Mouse (Mus musculus) limb, embryonic 12.5 days (tissue): ENCODE data around the gene Sgms1. TPM values are rescaled to one million over a fixed set of nuclear protein-coding genes. Genes with fewer than 3 reads are reported as not detected.

ENCODE experiments used
- ATAC-seq: fragments of 200-750 bp; cut with Nextera tagmentation; 2 replicates; pipeline ENCODE4 v1.8.0; 2017; ENCODE audit warnings: low read depth, moderate TSS enrichment; ENCODE audit not compliant: insufficient number of reproducible peaks, insufficient read depth, low FRiP score, low TSS enrichment
- H3K27ac ChIP-seq: fragments of 300-500 bp; sonication (generic); 2 replicates; pipeline ENCODE4 v1.5.1; 2016; ENCODE audit warnings: mild to moderate bottlenecking, moderate library complexity
- H3K27me3 ChIP-seq: fragments of 300-500 bp; sonication (generic); 2 replicates; pipeline ENCODE4 v1.6.1; 2016; ENCODE audit warnings: mild to moderate bottlenecking, moderate library complexity
- H3K36me3 ChIP-seq: fragments of 300-500 bp; sonication (generic); 2 replicates; pipeline ENCODE4 v1.6.1; 2016; ENCODE audit warnings: mild to moderate bottlenecking, moderate library complexity
- H3K4me1 ChIP-seq: fragments of 300-500 bp; sonication (generic); replicated peaks from 2 replicates; pipeline ENCODE4 v1.6.1; 2016
- H3K4me2 ChIP-seq: fragments of 300-500 bp; sonication (generic); 2 replicates; pipeline ENCODE4 v1.6.1; 2016; ENCODE audit warnings: mild to moderate bottlenecking, moderate library complexity
- H3K4me3 ChIP-seq: fragments of 300-500 bp; sonication (generic); replicated peaks from 2 replicates; pipeline ENCODE4 v1.5.1; 2016; ENCODE audit warnings: mild to moderate bottlenecking
- H3K9ac ChIP-seq: fragments of 300-500 bp; sonication (generic); replicated peaks from 2 replicates; pipeline ENCODE4 v1.6.1; 2016; ENCODE audit warnings: mild to moderate bottlenecking, moderate library complexity
- H3K9me3 ChIP-seq: fragments of 300-500 bp; sonication (generic); 2 replicates; pipeline ENCODE4 v1.6.1; 2016; ENCODE audit warnings: mild to moderate bottlenecking, moderate library complexity
- WGBS: fragments of 180-500 bp; shearing (Covaris S2); methylation state at CpG from one replicate; pipeline ENCODE4 v1.1.7; 2016; 5-methylcytosine and 5-hydroxymethylcytosine counted together
- polyA plus RNA-seq: library from polyadenylated mRNA; unstranded; fragments of >200 nt; fragmentation: Nextera tagmentation; extraction: Ambion mirVana; gene quantifications from 2 replicates; pipeline ENCODE4 v1.2.1, GENCODE M21; 2016

Gene Sgms1
- polyA plus RNA-seq, 1 experiment from 2014 or later: 21.6 TPM

DNA sequence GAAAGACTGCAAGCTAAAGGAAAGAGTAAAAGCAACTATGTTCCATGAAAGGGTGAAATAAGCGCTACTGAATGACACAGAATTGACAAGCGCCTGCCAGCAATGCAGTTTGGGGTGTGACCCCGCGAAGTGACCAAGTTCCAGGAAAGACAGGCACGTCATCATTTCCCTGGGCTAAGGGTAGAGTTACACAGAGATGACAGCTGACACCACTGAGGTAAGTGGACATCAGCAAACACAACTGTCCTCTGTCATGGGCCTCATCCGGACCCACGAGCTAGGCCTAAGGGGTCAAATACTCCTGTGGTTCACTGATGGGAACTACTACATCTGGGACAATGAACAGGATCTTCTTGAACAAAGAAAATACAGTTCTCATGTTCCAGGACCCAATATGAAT is 136.5 kb downstream of the Sgms1 start:
- H3K36me3 ChIP-seq: no peaks in the 10 kb centered on the region
- WGBS: 87% methylated on average over 7 of the region's 7 CpGs
- H3K4me1 ChIP-seq: peaks cover 9% of the 10 kb centered on the region
- no peaks in the 10 kb centered on the region for H3K27me3 ChIP-seq
- H3K27ac ChIP-seq: no peak overlapping the region
- no peak for ATAC-seq
- H3K9me3 ChIP-seq: no peaks in the 10 kb centered on the region
- no peak overlapping the region for H3K4me3 ChIP-seq
- no peak overlapping the region for H3K9ac ChIP-seq
- H3K4me2 ChIP-seq: no peak overlapping the region

GRCm38 (mm10) chr19:32252451-32252850 is 137.1 kb downstream of the Sgms1 start:
- H3K4me1 ChIP-seq: peaks cover 9% of the 10 kb centered on the region
- ATAC-seq: no peak
- 75% methylated on average over 3 of the region's 3 CpGs for WGBS
- H3K27ac ChIP-seq: no peak overlapping the region
- no peaks in the 10 kb centered on the region for H3K27me3 ChIP-seq
- H3K9ac ChIP-seq: no peak overlapping the region
- H3K4me3 ChIP-seq: no peak overlapping the region
- H3K9me3 ChIP-seq: no peaks in the 10 kb centered on the region
- no peak overlapping the region for H3K4me2 ChIP-seq
- no peaks in the 10 kb centered on the region for H3K36me3 ChIP-seq

- Histone ChIP-seq H3K9ac (no peak overlapping the region), H3K4me3 (no peak overlapping the region), H3K9me3 (no peaks in the 10 kb centered on the region), H3K4me2 (no peak overlapping the region), H3K27ac (no peak overlapping the region), H3K27me3 (no peaks in the 10 kb centered on the region), H3K4me1 (no peaks in the 10 kb centered on the region), H3K36me3 (no peaks in the 10 kb centered on the region)
- ATAC-seq: no peak
- 92% methylated on average over 5 of the region's 5 CpGs for WGBS
Measured at GRCm38 (mm10) chr19:32249181-32250130, 140.1 kb downstream of the Sgms1 start.

- Histone ChIP-seq H3K4me3 (no peak overlapping the region), H3K4me1 (peaks cover 9% of the 10 kb centered on the region; the same call in 1 of the 2 replicates), H3K27ac (no peak overlapping the region), H3K4me2 (no peak overlapping the region), H3K9ac (no peak overlapping the region), H3K27me3 (no peaks in the 10 kb centered on the region), H3K9me3 (no peaks in the 10 kb centered on the region), H3K36me3 (no peaks in the 10 kb centered on the region)
- WGBS: 81% methylated on average over 4 of the region's 4 CpGs
- no peak for ATAC-seq
Measured at GRCm38 (mm10) chr19:32244881-32245280, 144.6 kb downstream of the Sgms1 start.

DNA sequence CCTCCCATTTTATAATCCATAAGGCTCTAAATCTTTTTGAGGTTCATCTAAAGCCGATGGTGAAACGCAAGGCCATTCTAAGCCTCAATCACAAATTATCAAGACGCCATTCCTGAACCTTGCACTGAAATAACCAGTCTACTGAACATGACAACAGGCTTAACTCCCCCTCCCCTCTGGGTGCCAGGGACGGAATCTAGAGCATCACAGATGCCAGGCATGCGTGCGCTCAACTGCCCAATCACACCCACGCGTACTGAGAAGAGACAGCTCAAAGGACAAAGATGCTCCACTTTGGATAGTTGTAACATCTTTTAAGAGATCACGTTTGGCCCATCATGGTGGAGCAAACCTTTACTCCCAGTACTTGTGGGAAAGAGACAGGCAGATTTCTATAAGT is 146.3 kb downstream of the Sgms1 start:
- H3K4me1 ChIP-seq: peaks cover 17% of the 10 kb centered on the region; the same call in 1 of the 2 replicates
- H3K4me3 ChIP-seq: no peak overlapping the region
- H3K9me3 ChIP-seq: no peaks in the 10 kb centered on the region
- no peak overlapping the region for H3K9ac ChIP-seq
- H3K36me3 ChIP-seq: no peaks in the 10 kb centered on the region
- WGBS: 92% methylated on average over 9 of the region's 9 CpGs
- H3K27ac ChIP-seq: no peak overlapping the region
- H3K4me2 ChIP-seq: no peak overlapping the region
- H3K27me3 ChIP-seq: no peaks in the 10 kb centered on the region
- no peak for ATAC-seq

- peaks cover 27% of the 10 kb centered on the region for H3K4me1 ChIP-seq
- no peak overlapping the region for H3K4me2 ChIP-seq
- 80% methylated on average over 4 of the region's 4 CpGs for WGBS
- no peak overlapping the region for H3K4me3 ChIP-seq
- no peaks in the 10 kb centered on the region for H3K27me3 ChIP-seq
- no peak for ATAC-seq
- H3K9ac ChIP-seq: no peak overlapping the region
- H3K9me3 ChIP-seq: no peaks in the 10 kb centered on the region
- no peak overlapping the region for H3K27ac ChIP-seq
- no peaks in the 10 kb centered on the region for H3K36me3 ChIP-seq
Measured at GRCm38 (mm10) chr19:32242153-32242552, 147.4 kb downstream of the Sgms1 start.

DNA sequence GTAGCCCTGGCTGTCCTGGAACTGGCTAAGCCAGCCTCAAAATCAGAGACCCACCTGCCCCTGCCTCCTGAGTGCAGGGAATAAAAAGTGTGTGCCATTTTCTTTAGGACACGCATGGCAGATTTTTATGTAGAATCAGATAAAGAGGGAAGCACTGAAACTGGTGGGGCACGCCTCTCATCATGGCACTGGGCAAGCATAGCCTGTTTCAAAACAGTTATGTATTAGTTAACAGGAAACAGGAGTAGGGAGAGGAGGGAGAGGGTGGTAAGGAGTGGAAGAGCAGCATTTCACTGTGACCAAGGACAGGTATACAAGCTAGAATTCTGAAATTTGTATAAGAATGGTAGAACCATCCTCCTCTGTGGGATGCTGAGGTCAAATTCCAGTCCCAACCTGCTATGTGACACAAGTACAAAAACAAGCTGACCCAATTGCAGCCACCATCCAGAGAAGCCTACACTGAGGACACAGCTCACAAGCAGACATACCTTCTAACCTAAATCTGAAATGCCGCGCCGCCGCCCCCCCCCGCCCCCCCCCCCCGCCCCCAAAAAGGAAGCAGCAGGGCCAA is 149.0 kb downstream of the Sgms1 start:
- no peak overlapping the region for H3K4me3 ChIP-seq
- H3K27ac ChIP-seq: no peak overlapping the region
- WGBS: 71% methylated on average over 8 of the region's 8 CpGs
- H3K4me2 ChIP-seq: no peak overlapping the region
- H3K9me3 ChIP-seq: no peaks in the 10 kb centered on the region
- no peak for ATAC-seq
- H3K36me3 ChIP-seq: no peaks in the 10 kb centered on the region
- no peaks in the 10 kb centered on the region for H3K27me3 ChIP-seq
- peaks cover 29% of the 10 kb centered on the region for H3K4me1 ChIP-seq
- H3K9ac ChIP-seq: no peak overlapping the region

- 90% methylated on average over 4 of the region's 4 CpGs for WGBS
- no peak overlapping the region for H3K4me2 ChIP-seq
- ATAC-seq: no peak
- H3K9ac ChIP-seq: no peak overlapping the region
- H3K27ac ChIP-seq: no peak overlapping the region
- H3K36me3 ChIP-seq: no peaks in the 10 kb centered on the region
- H3K9me3 ChIP-seq: no peaks in the 10 kb centered on the region
- H3K4me1 ChIP-seq: peaks cover 34% of the 10 kb centered on the region
- no peaks in the 10 kb centered on the region for H3K27me3 ChIP-seq
- no peak overlapping the region for H3K4me3 ChIP-seq
Measured at GRCm38 (mm10) chr19:32239925-32240324, 149.6 kb downstream of the Sgms1 start.

GRCm38 (mm10) chr19:32239459-32239792 is 150.1 kb downstream of the Sgms1 start:
- H3K4me3 ChIP-seq: no peak overlapping the region
- H3K4me1 ChIP-seq: peaks cover 39% of the 10 kb centered on the region
- WGBS: 84% methylated on average over 6 of the region's 6 CpGs
- no peaks in the 10 kb centered on the region for H3K36me3 ChIP-seq
- no peak overlapping the region for H3K9ac ChIP-seq
- no peak overlapping the region for H3K4me2 ChIP-seq
- H3K27ac ChIP-seq: no peak overlapping the region
- no peaks in the 10 kb centered on the region for H3K9me3 ChIP-seq
- no peaks in the 10 kb centered on the region for H3K27me3 ChIP-seq
- ATAC-seq: no peak

GRCm38 (mm10) chr19:32238722-32239458 is 150.6 kb downstream of the Sgms1 start:
- Histone ChIP-seq H3K4me2 (no peak overlapping the region), H3K9me3 (no peaks in the 10 kb centered on the region), H3K27me3 (no peaks in the 10 kb centered on the region), H3K27ac (no peak overlapping the region), H3K4me3 (no peak overlapping the region), H3K9ac (no peak overlapping the region), H3K36me3 (no peaks in the 10 kb centered on the region), H3K4me1 (peaks cover 45% of the 10 kb centered on the region)
- 83% methylated on average over 11 of the region's 11 CpGs for WGBS
- ATAC-seq: no peak

DNA sequence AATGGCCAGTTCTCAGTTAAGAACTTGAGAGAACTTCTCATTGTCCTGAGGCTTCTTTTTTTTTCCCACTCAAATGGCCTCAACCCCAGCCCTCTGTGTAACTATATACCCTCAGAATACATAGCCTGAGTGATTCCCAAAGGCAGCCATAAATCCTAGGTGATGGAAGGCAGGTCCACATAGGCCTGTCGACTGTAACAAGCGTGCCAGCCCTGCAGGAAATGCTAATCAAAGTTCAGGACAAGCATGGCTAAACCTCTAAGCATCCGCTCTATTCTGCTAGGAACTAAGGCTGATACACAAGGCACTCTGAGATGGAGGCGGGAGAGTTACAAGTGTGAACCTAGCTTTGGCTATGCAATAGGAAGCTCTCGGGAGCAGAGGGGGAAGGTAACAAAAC is 151.8 kb downstream of the Sgms1 start:
- no peak overlapping the region for H3K9ac ChIP-seq
- no peak overlapping the region for H3K4me2 ChIP-seq
- 35% methylated on average over 5 of the region's 5 CpGs for WGBS

More for the DNA sequence above, 151.8 kb downstream of the Sgms1 start:
- Histone ChIP-seq H3K27me3 (no peaks in the 10 kb centered on the region), H3K27ac (no peak overlapping the region), H3K36me3 (no peaks in the 10 kb centered on the region), H3K4me3 (no peak overlapping the region), H3K9me3 (no peaks in the 10 kb centered on the region), H3K4me1 (peaks cover 38% of the 10 kb centered on the region)
- ATAC-seq: no peak
